Mouse (Mus musculus) C2C12 (cell line): ENCODE results near the gene Gclm.

Experiments used
- CTCF ChIP-seq: IDR thresholded peaks from one replicate; pipeline ENCODE4 v1.5.1; 2011; ENCODE audit not compliant: control insufficient read depth, insufficient read depth, insufficient read length
- MYOG ChIP-seq: IDR thresholded peaks from one replicate; pipeline ENCODE4 v1.6.1; 2011; ENCODE audit not compliant: control insufficient read depth, insufficient read length; ENCODE audit errors: extremely low read depth

DNA sequence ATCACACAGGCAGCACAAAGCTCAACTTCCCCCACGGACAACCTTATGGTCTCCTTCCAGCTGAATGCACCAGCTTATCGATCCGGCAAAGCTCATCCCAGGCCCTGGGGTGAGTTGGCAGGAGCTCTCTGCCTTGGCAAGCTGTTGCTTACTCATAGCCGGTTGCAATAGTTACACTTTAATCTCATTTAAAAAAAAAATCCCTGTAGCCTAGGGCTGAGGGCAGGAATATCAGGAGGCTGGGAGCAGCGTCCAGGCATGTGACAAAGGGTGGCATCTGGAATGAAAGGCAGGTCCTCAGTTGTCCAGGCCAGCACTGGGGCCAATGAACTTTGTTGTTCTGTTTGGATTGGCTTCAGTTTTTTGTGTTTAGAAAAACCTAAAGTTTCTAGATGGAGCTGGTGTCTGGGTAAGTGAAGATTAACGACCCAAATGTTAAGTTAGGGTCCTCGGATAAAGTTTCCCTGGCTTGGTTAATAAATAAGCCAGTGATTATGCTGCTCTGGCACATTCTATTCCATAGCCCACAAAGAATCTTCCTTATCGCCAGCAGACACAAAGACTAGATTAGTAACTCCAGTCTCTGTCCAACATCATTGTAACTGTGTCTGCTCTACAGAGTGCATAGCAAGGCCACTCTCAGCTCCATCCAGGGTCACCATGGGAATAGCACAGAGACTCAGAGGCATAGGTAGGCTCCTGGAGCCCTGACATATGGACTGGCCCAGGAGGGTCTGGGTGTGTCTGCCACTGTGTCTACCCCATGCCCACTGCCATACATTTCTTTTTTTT is 38.9 kb upstream of the Gclm start:
- TF ChIP-seq CTCF (no peak), MYOG (no peak)
